In genomic region chr11:103115163-103116007, GRCm38 (mm10) we compare ENCODE assay signal across 7 mouse cellular contexts. TPM values are rescaled to one million over a fixed set of nuclear protein-coding genes. Genes with fewer than 3 reads are reported as not detected.
DNase-seq lines count a peak whose midpoint lies in the region; ATAC-seq and TF ChIP-seq lines count a peak whose summit lies in the region.

No protein-coding gene starts in this region.

- peaks cover 7% of the 10 kb centered on the region; the same call in 1 of the 2 replicates for H3K4me1 ChIP-seq in intestine, postnatal 0 days (replicated peaks; ENCODE audit: control insufficient read depth, insufficient read depth, low read length)
- peaks cover 21% of the 10 kb centered on the region for H3K4me1 ChIP-seq in limb, embryonic 11.5 days (ENCODE audit: control insufficient read depth, insufficient read depth, low read length)
- H3K4me1 ChIP-seq in midbrain, embryonic 13.5 days (replicated peaks), result peaks cover 54% of the 10 kb centered on the region
- H3K4me1 ChIP-seq in spleen, adult 2 months (ENCODE audit: control insufficient read depth, insufficient read depth, insufficient read length), result no peaks in the 10 kb centered on the region

- H3K9me3 ChIP-seq in intestine, postnatal 0 days (ENCODE audit: control insufficient read depth), result no peaks in the 10 kb centered on the region
- H3K9me3 ChIP-seq in limb, embryonic 11.5 days (ENCODE audit: control insufficient read depth, low read length), result no peaks in the 10 kb centered on the region
- H3K9me3 ChIP-seq in midbrain, embryonic 13.5 days, result no peaks in the 10 kb centered on the region

- no peak for TF ChIP-seq CTCF in intestine, postnatal 0 days (IDR thresholded peaks at IDR 0.05; ENCODE audit: low read depth)
- TF ChIP-seq CTCF in spleen, adult 2 months (IDR thresholded peaks at IDR 0.05; ENCODE audit: extremely low read depth, insufficient read depth, insufficient read length, insufficient replicate concordance), result no peak

- peak overlapping the region; percentile 46 for H3K4me3 ChIP-seq in intestine, postnatal 0 days (ENCODE audit: low read depth, low read length)
- H3K4me3 ChIP-seq in limb, embryonic 11.5 days (ENCODE audit: low read depth, low read length), result peak overlapping the region; percentile 65
- peak overlapping the region; percentile 59 for H3K4me3 ChIP-seq in midbrain, embryonic 13.5 days (replicated peaks)
- H3K4me3 ChIP-seq in spleen, adult 2 months (ENCODE audit: extremely low read depth, insufficient read depth, insufficient read length), result peak overlapping the region; percentile 87

- DNase-seq in adrenal gland, postnatal 10 days, result peak; percentile 85
- peak; percentile 85 for DNase-seq in embryo, embryonic 9.5 days (ENCODE audit: extremely low spot score)
- DNase-seq in gastrocnemius, postnatal 4 days (ENCODE audit: low spot score in 2 of 2), result peak; percentile 53 to 77
- peak; percentile 85 for DNase-seq in limb, embryonic 11.5 days (ENCODE audit: low spot score)
- peak; percentile 76 to 83 for DNase-seq in spleen, adult 2 months (ENCODE audit: low read depth in 1 of 2, low spot score in 2 of 2)

- TF ChIP-seq POLR2A in spleen, adult 2 months (IDR thresholded peaks at IDR 0.05; ENCODE audit: low read depth, low read length), result peak; percentile 61

- peak overlapping the region; percentile 83 for H3K27ac ChIP-seq in intestine, postnatal 0 days (ENCODE audit: low read depth, low read length)
- H3K27ac ChIP-seq in limb, embryonic 11.5 days (replicated peaks; ENCODE audit: low read depth, low read length), result peak overlapping the region; percentile 75
- H3K27ac ChIP-seq in midbrain, embryonic 13.5 days, result peak overlapping the region; percentile 90
- H3K27ac ChIP-seq in spleen, adult 2 months (ENCODE audit: insufficient read depth, low read length), result peak overlapping the region; percentile 96

- under 1% methylated on average over 34 of the region's 34 CpGs for WGBS in intestine, postnatal 0 days
- WGBS in limb, embryonic 11.5 days, result 1% methylated on average over 34 of the region's 34 CpGs
- WGBS in midbrain, embryonic 13.5 days, result 1% methylated on average over 34 of the region's 34 CpGs
- under 1% methylated on average over 34 of the region's 34 CpGs for WGBS in spleen, adult 2 months

- H3K4me2 ChIP-seq in intestine, postnatal 0 days (replicated peaks; ENCODE audit: low read depth), result peak overlapping the region; percentile 62
- H3K4me2 ChIP-seq in limb, embryonic 11.5 days (ENCODE audit: low read depth, severe bottlenecking), result peak overlapping the region; percentile 63
- H3K4me2 ChIP-seq in midbrain, embryonic 13.5 days (replicated peaks), result peak overlapping the region; percentile 68

- peak; percentile 58 for ATAC-seq in intestine, postnatal 0 days
- peak; percentile 52; the same call in 1 of the 2 replicates for ATAC-seq in limb, embryonic 11.5 days (ENCODE audit: insufficient number of reproducible peaks, low FRiP score, low TSS enrichment, low read depth)
- peak; percentile 74 for ATAC-seq in midbrain, embryonic 13.5 days

- H3K9ac ChIP-seq in intestine, postnatal 0 days (ENCODE audit: low read depth, low read length), result peak overlapping the region; percentile 56
- peak overlapping the region; percentile 92 for H3K9ac ChIP-seq in limb, embryonic 11.5 days (ENCODE audit: low read length)
- H3K9ac ChIP-seq in midbrain, embryonic 13.5 days (replicated peaks), result peak overlapping the region; percentile 80

- no peaks in the 10 kb centered on the region; the same call in 1 of the 2 replicates for H3K36me3 ChIP-seq in intestine, postnatal 0 days (ENCODE audit: control insufficient read depth, insufficient read depth)
- H3K36me3 ChIP-seq in limb, embryonic 11.5 days (ENCODE audit: control insufficient read depth, insufficient read depth, low read length), result no peaks in the 10 kb centered on the region
- no peaks in the 10 kb centered on the region for H3K36me3 ChIP-seq in midbrain, embryonic 13.5 days
- no peaks in the 10 kb centered on the region for H3K36me3 ChIP-seq in spleen, adult 2 months (ENCODE audit: control insufficient read depth, insufficient read depth, low read length)

- H3K27me3 ChIP-seq in intestine, postnatal 0 days (replicated peaks; ENCODE audit: control insufficient read depth, insufficient read depth, low read length), result no peaks in the 10 kb centered on the region
- peaks cover 5% of the 10 kb centered on the region for H3K27me3 ChIP-seq in limb, embryonic 11.5 days (ENCODE audit: control insufficient read depth, insufficient read depth, low read length)
- H3K27me3 ChIP-seq in midbrain, embryonic 13.5 days, result peaks cover 37% of the 10 kb centered on the region
- no peaks in the 10 kb centered on the region for H3K27me3 ChIP-seq in spleen, adult 2 months (ENCODE audit: control insufficient read depth, insufficient read depth, low read length)

RNA-seq across cellular contexts. Expression of gene Hexim1, which starts 0.6 kb away (rescaled TPM):
- total RNA-seq in adrenal gland, postnatal 10 days (2021), result 10 to 100 TPM; 49.6 to 50.1 TPM
- total RNA-seq in gastrocnemius, postnatal 4 days (2021), result 10 to 100 TPM; 26.9 to 29.6 TPM
- polyA plus RNA-seq in intestine, postnatal 0 days (2015; fragmentation: Nextera tagmentation; extraction: Ambion mirVana), result 4.6 and 6.0 TPM in 2 replicates
- polyA plus RNA-seq in limb, embryonic 11.5 days (2014; fragmentation: Nextera tagmentation; extraction: Ambion mirVana), result 5.2 and 5.6 TPM in 2 replicates
- polyA plus RNA-seq in midbrain, embryonic 13.5 days (2015; fragmentation: Nextera tagmentation; extraction: Ambion mirVana), result 3.5 and 3.9 TPM in 2 replicates
- polyA plus RNA-seq in spleen, adult 2 months (2012; rRNA removed), result 10.3 and 11.2 TPM in 2 replicates

RNA-seq across cellular contexts. Expression of gene Acbd4, which starts 13.9 kb away (rescaled TPM):
- total RNA-seq in adrenal gland, postnatal 10 days (2021), result 10 to 100 TPM; 81.0 to 94.7 TPM
- total RNA-seq in gastrocnemius, postnatal 4 days (2021), result 10 to 100 TPM; 45.0 to 53.0 TPM
- polyA plus RNA-seq in intestine, postnatal 0 days (2015; fragmentation: Nextera tagmentation; extraction: Ambion mirVana), result 74.7 and 75.9 TPM in 2 replicates
- 4.8 and 5.2 TPM in 2 replicates for polyA plus RNA-seq in limb, embryonic 11.5 days (2014; fragmentation: Nextera tagmentation; extraction: Ambion mirVana)
- polyA plus RNA-seq in midbrain, embryonic 13.5 days (2015; fragmentation: Nextera tagmentation; extraction: Ambion mirVana), result 6.5 and 7.8 TPM in 2 replicates
- polyA plus RNA-seq in spleen, adult 2 months (2012; rRNA removed), result 17.9 and 22.5 TPM in 2 replicates

RNA-seq across cellular contexts. Expression of gene Plcd3, which starts 13.9 kb away (rescaled TPM):
- 10 to 100 TPM in 1 of 2 experiments, 1 to 10 TPM in 1; 8.7 to 11.0 TPM for total RNA-seq in adrenal gland, postnatal 10 days (2021)
- total RNA-seq in gastrocnemius, postnatal 4 days (2021), result 10 to 100 TPM in 1 of 2 experiments, 1 to 10 TPM in 1; 9.3 to 12.4 TPM
- 1.0 and 1.5 TPM in 2 replicates for polyA plus RNA-seq in intestine, postnatal 0 days (2015; fragmentation: Nextera tagmentation; extraction: Ambion mirVana)
- polyA plus RNA-seq in limb, embryonic 11.5 days (2014; fragmentation: Nextera tagmentation; extraction: Ambion mirVana), result 1.2 and 1.8 TPM in 2 replicates
- polyA plus RNA-seq in midbrain, embryonic 13.5 days (2015; fragmentation: Nextera tagmentation; extraction: Ambion mirVana), result 0.99 and 1.1 TPM in 2 replicates
- polyA plus RNA-seq in spleen, adult 2 months (2012; rRNA removed), result 4.7 TPM in 2 replicates

RNA-seq across cellular contexts. Expression of gene Hexim2, which starts 16.8 kb away (rescaled TPM):
- total RNA-seq in adrenal gland, postnatal 10 days (2021), result 1 to 10 TPM; 4.8 to 8.9 TPM
- total RNA-seq in gastrocnemius, postnatal 4 days (2021), result 1 to 10 TPM; 6.3 to 7.0 TPM
- polyA plus RNA-seq in intestine, postnatal 0 days (2015; fragmentation: Nextera tagmentation; extraction: Ambion mirVana), result 3.5 and 5.3 TPM in 2 replicates
- polyA plus RNA-seq in limb, embryonic 11.5 days (2014; fragmentation: Nextera tagmentation; extraction: Ambion mirVana), result 8.3 and 9.5 TPM in 2 replicates
- 18.8 and 20.0 TPM in 2 replicates for polyA plus RNA-seq in midbrain, embryonic 13.5 days (2015; fragmentation: Nextera tagmentation; extraction: Ambion mirVana)
- polyA plus RNA-seq in spleen, adult 2 months (2012; rRNA removed), result 2.3 and 3.0 TPM in 2 replicates

RNA-seq across cellular contexts. Expression of gene Fmnl1, which starts 55.5 kb away (rescaled TPM):
- total RNA-seq in adrenal gland, postnatal 10 days (2021), result 10 to 100 TPM; 17.7 to 20.5 TPM
- 1 to 10 TPM; 8.1 to 8.2 TPM for total RNA-seq in gastrocnemius, postnatal 4 days (2021)
- polyA plus RNA-seq in intestine, postnatal 0 days (2015; fragmentation: Nextera tagmentation; extraction: Ambion mirVana), result 0.80 and 1.0 TPM in 2 replicates
- 0.20 and 0.69 TPM in 2 replicates for polyA plus RNA-seq in limb, embryonic 11.5 days (2014; fragmentation: Nextera tagmentation; extraction: Ambion mirVana)
- 1.7 and 3.7 TPM in 2 replicates for polyA plus RNA-seq in midbrain, embryonic 13.5 days (2015; fragmentation: Nextera tagmentation; extraction: Ambion mirVana)
- polyA plus RNA-seq in spleen, adult 2 months (2012; rRNA removed), result 137 and 147 TPM in 2 replicates

Comparison
In these comparisons a context has a peak if more than half of its experiments do, and no peak if none do; other contexts are left out.
1. Peak in every context shown above with its lines: DNase-seq, ATAC-seq, H3K4me3 ChIP-seq and H3K27ac ChIP-seq.